Mouse (Mus musculus) brain, embryonic 14.5 days (tissue): ENCODE data around the gene Rab11fip2. TPM values are rescaled to one million over a fixed set of nuclear protein-coding genes. Genes with fewer than 3 reads are reported as not detected.

Experiments used
- DNase-seq: peaks from one replicate; pipeline ENCODE4 v3.0.0-alpha.2; 2011; ENCODE audit warnings: low read depth
- CTCF ChIP-seq: fragments of 200-500 bp; IDR thresholded peaks from 2 replicates; pipeline ENCODE4 v1.5.1; 2012; ENCODE audit warnings: inconsistent platforms, mild to moderate bottlenecking, moderate library complexity, borderline replicate concordance; ENCODE audit not compliant: insufficient read depth, insufficient read length; ENCODE audit errors: extremely low read depth
- POLR2A ChIP-seq: fragments of 200-500 bp; IDR thresholded peaks from 2 replicates; pipeline ENCODE4 v1.6.1; 2012; ENCODE audit warnings: mild to moderate bottlenecking, inconsistent platforms, borderline replicate concordance; ENCODE audit not compliant: poor library complexity, insufficient read depth, insufficient read length, severe bottlenecking; ENCODE audit errors: extremely low read depth
- polyA plus RNA-seq: library from polyadenylated mRNA; depleted of rRNA; stranded (reverse); fragments of >200 nt; gene quantifications from 2 replicates; pipeline ENCODE4 v1.2.3, GENCODE M21; 2012; rRNA removed

Rab11fip2 gene
- 17.0 and 24.3 TPM in 2 replicates for polyA plus RNA-seq

GRCm38 (mm10) chr19:59943322-59943871 is at the start of gene Rab11fip2:
Gene Rab11fip2 (minus strand): TSS chr19:59943654.
- peak; percentile 95 for DNase-seq
- TF ChIP-seq POLR2A (peak; percentile 99), CTCF (no peak)

- no peak for TF ChIP-seq POLR2A
- TF ChIP-seq CTCF: no peak
- DNase-seq: no peak
Measured at GRCm38 (mm10) chr19:59981588-59981987, 38.1 kb upstream of the Rab11fip2 start.

GRCm38 (mm10) chr19:59954936-59955335 is 11.5 kb upstream of the Rab11fip2 start:
- TF ChIP-seq CTCF: no peak
- no peak for TF ChIP-seq POLR2A
- DNase-seq: no peak

GRCm38 (mm10) chr19:59949731-59950130 is 6.3 kb upstream of the Rab11fip2 start:
- DNase-seq: no peak
- TF ChIP-seq POLR2A (no peak), CTCF (no peak)

GRCm38 (mm10) chr19:59942716-59943321 is 635 bp downstream of the Rab11fip2 start:
- TF ChIP-seq POLR2A (no peak), CTCF (no peak)
- peak; percentile 78 for DNase-seq

- TF ChIP-seq CTCF (no peak), POLR2A (no peak)
- peak; percentile 82 for DNase-seq
Measured at GRCm38 (mm10) chr19:59939711-59940110, 3.7 kb downstream of the Rab11fip2 start.

- DNase-seq: peak; percentile 67
- TF ChIP-seq CTCF (no peak), POLR2A (no peak)
Measured at GRCm38 (mm10) chr19:59932085-59932484, 11.4 kb downstream of the Rab11fip2 start.

- no peak for TF ChIP-seq CTCF
- no peak for TF ChIP-seq POLR2A
- no peak for DNase-seq
Measured at GRCm38 (mm10) chr19:59928672-59929071, 14.8 kb downstream of the Rab11fip2 start.

GRCm38 (mm10) chr19:59926125-59926524 is 17.3 kb downstream of the Rab11fip2 start:
- TF ChIP-seq CTCF (no peak), POLR2A (no peak)
- no peak for DNase-seq

GRCm38 (mm10) chr19:59920846-59921245 is 22.6 kb downstream of the Rab11fip2 start:
- DNase-seq: no peak
- TF ChIP-seq CTCF: no peak
- TF ChIP-seq POLR2A: no peak

GRCm38 (mm10) chr19:59917901-59918613 is 25.4 kb downstream of the Rab11fip2 start:
- TF ChIP-seq POLR2A: no peak
- DNase-seq: no peak

GRCm38 (mm10) chr19:59911554-59911953 is 31.9 kb downstream of the Rab11fip2 start:
- peak; percentile 90 for DNase-seq

More at GRCm38 (mm10) chr19:59911554-59911953, 31.9 kb downstream of the Rab11fip2 start:
- TF ChIP-seq CTCF: no peak
- TF ChIP-seq POLR2A: no peak
